Mouse (Mus musculus): ENCODE data around the gene Mink1. TPM values are rescaled to one million over a fixed set of nuclear protein-coding genes. Genes with fewer than 3 reads are reported as not detected.
A peak's percentile ranks its signal among the peaks of the same experiment; 100 is the strongest.

The Mink1 gene
- polyA plus RNA-seq, 1 experiment from 2014 or later: 17.2 TPM

DNA sequence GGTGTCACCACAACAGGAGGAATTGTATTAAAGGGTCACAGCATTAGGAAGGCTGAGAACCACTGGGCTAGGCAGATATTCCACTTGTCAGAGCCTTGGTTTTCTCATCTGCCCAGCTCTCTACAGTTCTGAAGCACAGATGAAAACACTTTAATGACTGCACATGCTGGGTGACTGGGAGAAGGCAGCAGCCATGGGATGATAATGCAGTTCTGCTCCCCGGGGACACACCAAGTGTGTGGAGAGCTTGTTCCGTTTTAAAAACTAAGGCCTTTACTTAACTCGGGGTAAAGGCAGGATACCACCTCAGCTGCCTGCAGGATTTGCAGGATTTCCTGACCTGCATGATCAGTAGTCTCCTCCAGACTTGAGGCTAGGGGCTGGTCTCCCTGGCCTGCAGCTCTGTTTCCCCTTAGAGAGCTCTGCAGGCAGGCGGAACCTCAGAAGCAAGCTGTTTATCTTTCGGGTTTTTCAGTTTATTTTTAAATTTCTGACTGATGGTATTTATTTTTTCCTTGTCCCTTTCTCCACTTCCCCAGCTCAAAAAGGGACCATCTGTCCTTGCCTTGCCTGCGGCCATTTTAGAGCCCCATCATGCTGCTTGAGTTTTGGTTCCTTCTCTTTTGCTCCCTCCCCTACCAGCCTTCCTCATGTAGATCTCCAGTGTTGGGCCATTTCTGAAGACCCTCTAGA, 20.5 kb downstream of the Mink1 start:
- H3K4me1 ChIP-seq: peaks cover 42% of the 10 kb centered on the region
- H3K4me3 ChIP-seq: no peak overlapping the region
- 78% methylated on average over 6 of the region's 6 CpGs for WGBS
- DNase-seq (ENCODE audit: low spot score): no peak
- no peaks in the 10 kb centered on the region for H3K9me3 ChIP-seq (replicated peaks)
- H3K27me3 ChIP-seq (ENCODE audit: low read depth, poor library complexity, severe bottlenecking): no peaks in the 10 kb centered on the region
- H3K36me3 ChIP-seq: peaks cover 10% of the 10 kb centered on the region
- H3K27ac ChIP-seq: no peak overlapping the region

DNA sequence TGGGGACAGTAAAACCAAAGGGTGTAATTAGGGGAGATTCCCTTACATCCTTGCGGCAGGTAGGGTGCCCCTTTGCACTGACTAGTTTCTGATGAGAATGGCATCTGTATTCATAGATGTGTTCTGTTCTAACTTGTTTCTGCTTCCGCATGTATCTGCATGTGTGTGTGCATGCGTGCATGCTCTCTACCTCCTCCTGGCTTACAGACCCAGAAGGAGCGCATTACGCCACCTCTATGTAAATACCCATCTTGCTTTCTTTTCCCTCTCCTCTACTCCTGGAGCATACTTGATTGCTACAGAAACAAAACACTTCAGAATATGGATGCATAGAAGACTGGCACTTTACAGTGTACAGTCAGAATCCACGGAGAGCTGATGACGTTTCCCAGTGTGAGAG, 21.1 kb downstream of the Mink1 start:
- DNase-seq (ENCODE audit: low spot score): no peak
- no peaks in the 10 kb centered on the region for H3K9me3 ChIP-seq (replicated peaks)
- peaks cover 42% of the 10 kb centered on the region for H3K4me1 ChIP-seq
- H3K4me3 ChIP-seq: no peak overlapping the region
- H3K27ac ChIP-seq: 0 out of 2 replicates have a peak overlapping the region, but pooled peaks have one; percentile 7
- 90% methylated on average over 7 of the region's 7 CpGs for WGBS
- peaks cover 14% of the 10 kb centered on the region for H3K36me3 ChIP-seq
- no peaks in the 10 kb centered on the region for H3K27me3 ChIP-seq (ENCODE audit: low read depth, poor library complexity, severe bottlenecking)

DNA sequence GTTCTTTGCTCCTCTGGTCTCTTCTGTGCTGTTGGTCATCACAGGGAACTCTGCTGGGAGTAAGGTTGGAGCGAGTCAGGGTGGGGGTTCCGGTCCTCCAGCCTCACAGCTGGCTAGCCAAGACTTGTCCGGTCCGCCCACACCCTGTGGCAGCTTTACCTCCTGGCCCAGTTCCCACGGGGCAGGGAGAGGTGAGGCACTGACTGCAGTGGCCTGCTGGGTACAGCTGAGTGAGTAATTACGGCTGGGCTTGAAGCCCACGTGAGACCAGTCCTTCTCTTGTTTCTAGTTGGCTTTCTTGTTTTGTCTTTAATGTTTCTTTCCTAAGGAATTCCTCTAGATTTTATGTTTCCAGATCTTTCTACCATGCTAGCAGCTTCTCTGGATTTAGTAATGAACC, 22.8 kb downstream of the Mink1 start:
- DNase-seq (ENCODE audit: low spot score): no peak
- H3K9me3 ChIP-seq (replicated peaks): no peaks in the 10 kb centered on the region
- peaks cover 33% of the 10 kb centered on the region for H3K4me1 ChIP-seq
- no peak overlapping the region for H3K4me3 ChIP-seq
- WGBS: 62% methylated on average over 7 of the region's 7 CpGs
- no peaks in the 10 kb centered on the region for H3K27me3 ChIP-seq (ENCODE audit: low read depth, poor library complexity, severe bottlenecking)
- peak overlapping the region; percentile 21 for H3K27ac ChIP-seq
- H3K36me3 ChIP-seq: peaks cover 14% of the 10 kb centered on the region

DNA sequence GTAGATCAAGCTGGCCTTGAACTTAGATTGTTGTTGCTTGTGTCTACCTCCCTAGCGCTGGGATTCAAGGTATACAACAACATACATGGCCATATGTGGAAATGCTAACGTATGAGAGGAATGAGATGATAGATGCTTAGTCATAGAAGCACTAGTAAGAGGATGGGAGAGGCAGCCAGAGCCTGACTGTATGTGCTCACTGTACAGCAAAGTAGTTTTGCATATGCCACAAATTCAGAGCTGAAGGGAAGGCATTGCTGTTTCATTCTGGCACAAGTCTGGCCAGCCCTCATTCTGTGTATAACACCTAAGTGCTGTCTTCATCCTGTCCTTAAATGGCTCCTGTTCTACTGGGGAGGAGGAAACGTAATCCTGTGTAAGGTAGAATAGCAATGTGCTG, 23.6 kb downstream of the Mink1 start:
- no peak for DNase-seq (ENCODE audit: low spot score)
- H3K27me3 ChIP-seq (ENCODE audit: low read depth, poor library complexity, severe bottlenecking): no peaks in the 10 kb centered on the region
- H3K4me3 ChIP-seq: no peak overlapping the region
- peaks cover 11% of the 10 kb centered on the region for H3K36me3 ChIP-seq
- peaks cover 27% of the 10 kb centered on the region for H3K4me1 ChIP-seq
- no peaks in the 10 kb centered on the region for H3K9me3 ChIP-seq (replicated peaks)
- 90% methylated on average over 3 of the region's 3 CpGs for WGBS
- H3K27ac ChIP-seq: no peak overlapping the region

DNA sequence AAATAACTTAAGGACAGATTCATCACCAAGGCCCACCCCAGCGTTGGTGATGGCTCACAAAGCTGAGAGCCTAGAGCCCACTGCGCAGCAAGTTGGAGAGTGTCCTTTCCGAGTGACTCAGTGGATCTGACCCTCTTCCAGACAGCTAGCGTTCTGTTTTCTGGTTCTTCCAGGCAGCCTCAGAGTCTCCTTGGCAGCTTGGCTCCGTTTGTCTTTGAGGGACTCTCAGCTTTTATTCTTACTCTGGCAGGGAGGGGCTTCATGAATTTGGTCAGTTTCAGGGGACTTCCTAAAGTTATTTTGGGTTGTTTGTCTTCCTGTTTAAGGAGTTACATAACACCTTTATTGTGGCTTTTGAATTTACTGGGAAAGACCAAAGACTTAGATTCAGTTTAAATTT, 24.3 kb downstream of the Mink1 start:
- H3K27me3 ChIP-seq (ENCODE audit: low read depth, poor library complexity, severe bottlenecking): no peaks in the 10 kb centered on the region
- H3K4me3 ChIP-seq: no peak overlapping the region
- 87% methylated on average over 5 of the region's 5 CpGs for WGBS
- H3K4me1 ChIP-seq: peaks cover 26% of the 10 kb centered on the region
- H3K27ac ChIP-seq: no peak overlapping the region
- peaks cover 8% of the 10 kb centered on the region for H3K36me3 ChIP-seq
- no peaks in the 10 kb centered on the region for H3K9me3 ChIP-seq (replicated peaks)
- DNase-seq (ENCODE audit: low spot score): no peak

DNA sequence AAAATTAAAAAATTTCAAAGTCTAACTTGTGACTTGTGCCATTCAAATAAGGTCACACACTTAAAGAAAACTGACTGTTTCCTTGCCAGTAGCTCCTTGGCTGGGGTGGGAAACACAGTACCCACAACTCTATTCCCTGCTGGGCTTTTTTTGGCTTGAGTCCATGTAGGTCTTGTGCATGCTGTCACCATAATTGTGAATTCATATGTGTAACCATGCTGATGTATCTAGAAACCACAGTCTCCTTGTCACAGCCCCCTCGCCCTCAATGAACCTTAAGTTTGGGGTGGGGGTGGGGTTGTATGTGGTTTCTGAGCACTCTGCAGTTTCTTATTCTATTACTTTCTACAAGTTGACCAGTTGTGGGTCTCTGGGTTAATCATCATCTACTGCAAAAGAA, 29.1 kb downstream of the Mink1 start:
- 97% methylated on average over 1 of the region's 1 CpGs for WGBS
- Histone ChIP-seq H3K27me3 (ENCODE audit: low read depth, poor library complexity, severe bottlenecking) (no peaks in the 10 kb centered on the region), H3K36me3 (peaks cover 10% of the 10 kb centered on the region), H3K4me1 (peaks cover 6% of the 10 kb centered on the region; the same call in 1 of the 2 replicates), H3K27ac (no peak overlapping the region), H3K9me3 (replicated peaks) (no peaks in the 10 kb centered on the region), H3K4me3 (no peak overlapping the region)
- DNase-seq (ENCODE audit: low spot score): no peak

DNA sequence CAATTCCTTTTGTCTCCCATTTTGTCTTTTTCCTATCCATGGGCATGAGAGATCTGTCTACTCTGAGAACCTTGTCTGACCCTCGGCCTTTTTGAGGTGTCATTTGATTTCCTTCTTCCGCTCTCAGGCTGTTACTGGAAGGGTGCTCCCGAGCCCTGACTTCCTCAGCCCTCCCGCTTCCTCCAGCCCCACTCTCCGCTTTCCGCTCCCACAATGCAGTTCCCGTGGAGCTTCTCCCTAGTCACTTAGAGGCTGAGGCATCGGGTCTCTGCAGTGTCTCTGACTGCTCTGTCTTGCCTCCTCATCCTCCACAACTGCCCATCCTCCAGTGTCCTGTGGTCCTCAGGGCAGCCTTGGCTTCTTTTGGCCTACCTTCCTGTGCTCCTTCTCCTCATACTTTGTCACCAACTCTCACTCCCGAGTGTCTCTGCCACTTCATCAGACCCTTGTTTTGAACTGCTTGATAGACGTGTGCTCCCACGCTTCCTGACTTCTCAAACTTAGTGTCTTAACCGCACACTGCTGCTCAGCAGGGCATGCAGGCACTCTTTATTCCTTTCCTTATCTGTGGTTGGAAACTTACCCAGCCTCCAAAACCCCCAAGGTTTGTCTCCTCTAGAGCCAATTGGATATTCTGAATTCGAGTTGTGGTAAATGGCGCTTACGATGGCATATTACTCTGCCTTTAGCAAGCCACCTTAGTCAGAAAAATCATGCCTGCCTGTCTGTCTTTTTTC, 31.7 kb downstream of the Mink1 start:
- no peaks in the 10 kb centered on the region for H3K27me3 ChIP-seq (ENCODE audit: low read depth, poor library complexity, severe bottlenecking)
- no peak overlapping the region for H3K27ac ChIP-seq
- 84% methylated on average over 15 of the region's 15 CpGs for WGBS
- no peak for DNase-seq (ENCODE audit: low spot score)
- H3K36me3 ChIP-seq: peaks cover 29% of the 10 kb centered on the region
- no peak overlapping the region for H3K4me3 ChIP-seq
- no peaks in the 10 kb centered on the region for H3K9me3 ChIP-seq (replicated peaks)
- peaks cover 6% of the 10 kb centered on the region; the same call in 1 of the 2 replicates for H3K4me1 ChIP-seq

DNA sequence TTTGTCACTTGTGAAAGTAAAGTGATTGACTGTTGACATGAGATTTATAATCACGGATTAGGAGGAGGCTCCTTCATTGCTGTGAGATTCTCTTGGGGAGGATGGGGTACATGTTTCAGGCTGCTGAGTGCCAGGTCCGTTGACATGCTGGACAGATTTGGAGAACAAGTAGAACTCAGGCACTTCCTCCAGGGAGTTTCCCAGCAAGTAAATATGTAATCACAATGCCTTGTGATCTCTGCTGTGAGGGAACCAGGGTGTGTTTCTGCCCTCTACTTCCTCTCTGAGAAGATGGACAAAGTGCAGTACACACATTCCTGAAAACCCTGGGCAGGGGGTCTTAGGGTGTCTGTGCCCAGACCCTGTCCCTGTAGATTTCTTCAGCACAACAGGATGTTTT, 33.0 kb downstream of the Mink1 start:
- H3K36me3 ChIP-seq: peaks cover 41% of the 10 kb centered on the region
- no peak overlapping the region for H3K27ac ChIP-seq
- H3K4me3 ChIP-seq: no peak overlapping the region
- no peaks in the 10 kb centered on the region for H3K9me3 ChIP-seq (replicated peaks)
- no peaks in the 10 kb centered on the region for H3K27me3 ChIP-seq (ENCODE audit: low read depth, poor library complexity, severe bottlenecking)
- 68% methylated on average over 2 of the region's 2 CpGs for WGBS
- peaks cover 6% of the 10 kb centered on the region; the same call in 1 of the 2 replicates for H3K4me1 ChIP-seq
- DNase-seq (ENCODE audit: low spot score): no peak

DNA sequence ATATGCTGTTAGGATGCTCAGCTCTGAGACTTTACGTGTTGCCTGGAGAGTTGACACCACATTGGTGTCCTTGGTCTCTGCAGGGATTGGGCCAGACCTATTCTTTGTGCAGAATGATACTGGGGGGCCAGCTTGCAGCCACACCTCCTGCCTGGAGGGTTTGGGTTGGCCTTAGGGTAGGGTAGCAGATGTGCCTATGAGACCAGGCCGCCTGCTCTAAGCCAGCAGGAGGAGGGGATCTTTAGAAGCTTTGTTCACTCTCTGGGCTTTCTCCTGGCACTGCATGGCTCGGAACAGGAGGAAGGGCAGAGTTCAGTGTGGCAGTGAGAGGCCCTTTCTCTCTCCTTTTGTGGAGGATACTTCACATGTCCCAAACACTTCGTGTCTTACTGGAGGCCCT, 33.4 kb downstream of the Mink1 start:
- DNase-seq (ENCODE audit: low spot score): no peak

DNA sequence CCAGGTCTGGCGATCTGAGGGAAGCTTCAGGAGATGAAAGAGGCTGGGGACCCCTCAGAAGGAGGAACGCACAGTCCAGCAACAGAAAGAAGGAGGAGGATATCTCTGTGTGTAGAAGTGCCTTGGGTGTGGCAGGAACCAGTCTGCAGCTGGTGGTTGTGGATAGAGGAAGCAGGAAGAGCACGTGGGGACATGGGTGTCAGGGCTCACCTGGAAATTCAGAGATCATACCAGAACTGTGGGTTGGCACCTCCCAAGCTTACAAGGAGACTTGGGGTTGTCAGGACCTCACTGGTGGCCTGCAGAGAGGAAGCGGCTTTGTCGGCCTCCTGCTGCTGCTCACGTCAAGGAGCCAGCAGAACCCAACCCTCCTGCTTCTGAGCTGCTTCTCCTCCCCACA, 34.6 kb downstream of the Mink1 start:
- Histone ChIP-seq H3K36me3 (peaks cover 54% of the 10 kb centered on the region), H3K4me1 (peaks cover 6% of the 10 kb centered on the region; the same call in 1 of the 2 replicates), H3K4me3 (no peak overlapping the region), H3K27ac (no peak overlapping the region), H3K27me3 (ENCODE audit: low read depth, poor library complexity, severe bottlenecking) (no peaks in the 10 kb centered on the region), H3K9me3 (replicated peaks) (no peaks in the 10 kb centered on the region)
- WGBS: 89% methylated on average over 6 of the region's 6 CpGs
- no peak for DNase-seq (ENCODE audit: low spot score)

More for the DNA sequence above, 33.4 kb downstream of the Mink1 start:
- 80% methylated on average over 4 of the region's 4 CpGs for WGBS
- Histone ChIP-seq H3K4me3 (no peak overlapping the region), H3K27me3 (ENCODE audit: low read depth, poor library complexity, severe bottlenecking) (no peaks in the 10 kb centered on the region), H3K36me3 (peaks cover 42% of the 10 kb centered on the region), H3K27ac (no peak overlapping the region), H3K4me1 (peaks cover 6% of the 10 kb centered on the region; the same call in 1 of the 2 replicates), H3K9me3 (replicated peaks) (no peaks in the 10 kb centered on the region)

DNA sequence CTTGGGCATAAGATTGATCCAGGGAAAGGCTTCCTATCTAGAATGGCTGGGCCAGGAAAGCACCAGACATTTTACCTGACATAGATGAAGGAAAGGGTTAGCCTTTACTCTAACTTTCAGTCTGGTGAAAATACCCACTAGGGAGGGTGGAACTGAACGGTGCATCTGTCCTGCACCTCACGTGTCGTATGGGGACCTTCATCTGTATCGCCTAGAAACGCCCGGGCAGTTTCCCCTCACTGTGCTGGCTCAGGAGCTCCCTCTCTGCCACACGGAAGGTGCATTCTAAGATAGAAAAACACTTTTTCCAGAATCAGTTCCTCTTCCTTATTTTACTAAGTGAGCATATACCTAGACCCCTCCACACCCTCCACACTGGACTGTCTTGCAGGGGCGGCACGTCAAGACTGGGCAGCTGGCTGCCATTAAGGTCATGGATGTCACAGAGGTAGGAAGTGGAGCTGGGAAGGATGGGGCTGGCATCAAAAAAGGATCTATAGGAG, 35.8 kb downstream of the Mink1 start:
- Histone ChIP-seq H3K4me3 (no peak overlapping the region), H3K36me3 (peaks cover 66% of the 10 kb centered on the region)
- DNase-seq (ENCODE audit: low spot score): no peak

DNA sequence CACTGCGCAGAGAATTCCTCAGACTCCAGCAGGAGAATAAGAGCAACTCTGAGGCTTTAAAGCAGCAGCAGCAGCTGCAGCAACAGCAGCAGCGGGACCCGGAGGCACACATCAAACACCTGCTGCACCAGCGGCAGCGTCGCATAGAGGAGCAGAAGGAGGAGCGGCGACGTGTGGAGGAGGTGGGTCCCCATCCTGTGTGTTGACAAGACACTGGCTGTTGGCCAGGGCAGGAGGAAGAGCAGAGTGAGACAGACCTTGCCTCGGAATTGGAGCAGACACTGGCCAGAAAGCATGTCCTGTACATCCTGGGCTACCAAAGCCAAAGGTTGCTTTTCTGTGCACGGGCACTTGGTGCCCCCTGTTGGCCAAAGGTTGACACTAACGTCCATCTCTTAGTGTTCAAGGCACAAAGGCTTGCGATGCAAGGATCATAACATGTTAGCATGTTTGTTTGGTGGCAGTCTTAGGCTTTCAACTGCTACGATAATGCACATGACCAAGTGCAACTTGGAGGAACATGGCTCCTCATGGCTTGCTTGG, 42.4 kb downstream of the Mink1 start:
- Histone ChIP-seq H3K27ac (no peak overlapping the region), H3K27me3 (ENCODE audit: low read depth, poor library complexity, severe bottlenecking) (no peaks in the 10 kb centered on the region), H3K4me3 (no peak overlapping the region), H3K36me3 (peaks cover 97% of the 10 kb centered on the region), H3K4me1 (no peaks in the 10 kb centered on the region), H3K9me3 (replicated peaks) (no peaks in the 10 kb centered on the region)
- DNase-seq (ENCODE audit: low spot score): peak; percentile 74
- 67% methylated on average over 14 of the region's 14 CpGs for WGBS

More for the DNA sequence above, 35.8 kb downstream of the Mink1 start:
- Histone ChIP-seq H3K27ac (no peak overlapping the region), H3K4me1 (peaks cover 6% of the 10 kb centered on the region; the same call in 1 of the 2 replicates), H3K9me3 (replicated peaks) (no peaks in the 10 kb centered on the region), H3K27me3 (ENCODE audit: low read depth, poor library complexity, severe bottlenecking) (no peaks in the 10 kb centered on the region)
- WGBS: 91% methylated on average over 9 of the region's 9 CpGs

DNA sequence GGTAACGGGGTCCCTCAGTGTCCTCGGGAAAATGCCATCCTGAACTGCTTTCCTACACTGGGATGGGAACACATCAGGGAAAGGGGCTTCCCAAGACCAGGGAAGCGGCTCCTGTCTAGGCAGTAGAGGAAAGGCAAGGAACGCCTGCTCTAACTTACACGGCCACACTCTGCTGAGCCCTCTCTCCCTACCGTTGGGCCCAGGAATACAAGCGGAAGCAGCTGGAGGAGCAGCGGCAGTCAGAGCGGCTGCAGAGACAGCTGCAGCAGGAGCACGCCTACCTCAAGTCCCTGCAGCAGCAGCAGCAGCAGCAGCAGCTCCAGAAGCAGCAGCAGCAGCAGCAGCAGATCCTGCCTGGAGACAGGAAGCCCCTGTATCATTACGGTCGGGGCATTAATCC, 44.0 kb downstream of the Mink1 start:
- Histone ChIP-seq H3K4me3 (no peak overlapping the region), H3K27ac (no peak overlapping the region), H3K9me3 (replicated peaks) (no peaks in the 10 kb centered on the region), H3K4me1 (no peaks in the 10 kb centered on the region), H3K36me3 (peaks cover 100% of the 10 kb centered on the region), H3K27me3 (ENCODE audit: low read depth, poor library complexity, severe bottlenecking) (no peaks in the 10 kb centered on the region)
- WGBS: 75% methylated on average over 12 of the region's 12 CpGs
- DNase-seq (ENCODE audit: low spot score): no peak
